Mouse (Mus musculus): ENCODE results near the gene Col19a1.

The Col19a1 gene

GRCm38 (mm10) chr1:24303077-24303476 is 284.2 kb downstream of the Col19a1 start:
- DNase-seq = no peak

- DNase-seq = no peak
Measured at GRCm38 (mm10) chr1:24302674-24303073, 284.6 kb downstream of the Col19a1 start.

GRCm38 (mm10) chr1:24300700-24301099 is 286.6 kb downstream of the Col19a1 start:
- no peak for DNase-seq

GRCm38 (mm10) chr1:24294979-24295942 is 292.0 kb downstream of the Col19a1 start:
- no peak for DNase-seq

- DNase-seq = no peak
Measured at GRCm38 (mm10) chr1:24292515-24292914, 294.8 kb downstream of the Col19a1 start.

GRCm38 (mm10) chr1:24286360-24286759 is 300.9 kb downstream of the Col19a1 start:
- no peak for DNase-seq

- DNase-seq = no peak
Measured at GRCm38 (mm10) chr1:24267022-24267421, 320.2 kb downstream of the Col19a1 start.

- DNase-seq = no peak
Measured at GRCm38 (mm10) chr1:24261181-24261580, 326.1 kb downstream of the Col19a1 start.

- no peak for DNase-seq
Measured at GRCm38 (mm10) chr1:24259419-24259818, 327.9 kb downstream of the Col19a1 start.

GRCm38 (mm10) chr1:24257961-24258360 is 329.3 kb downstream of the Col19a1 start:
- DNase-seq = no peak

- DNase-seq = no peak
Measured at GRCm38 (mm10) chr1:24249105-24249664, 338.1 kb downstream of the Col19a1 start.

- no peak for DNase-seq
Measured at GRCm38 (mm10) chr1:24248294-24249104, 338.8 kb downstream of the Col19a1 start.

GRCm38 (mm10) chr1:24245700-24246375 is 341.4 kb downstream of the Col19a1 start:
- no peak for DNase-seq

GRCm38 (mm10) chr1:24244931-24245330 is 342.3 kb downstream of the Col19a1 start:
- no peak for DNase-seq

- DNase-seq = no peak
Measured at GRCm38 (mm10) chr1:24240039-24240691, 347.1 kb downstream of the Col19a1 start.

- no peak for DNase-seq
Measured at GRCm38 (mm10) chr1:24236330-24236729, 350.9 kb downstream of the Col19a1 start.

- DNase-seq = no peak
Measured at GRCm38 (mm10) chr1:24231504-24232270, 355.6 kb downstream of the Col19a1 start.

GRCm38 (mm10) chr1:24230428-24230827 is 356.8 kb downstream of the Col19a1 start:
- DNase-seq = no peak

- no peak for DNase-seq
Measured at GRCm38 (mm10) chr1:24229552-24229951, 357.7 kb downstream of the Col19a1 start.

GRCm38 (mm10) chr1:24226941-24227711 is 360.1 kb downstream of the Col19a1 start:
- no peak for DNase-seq
